Mouse (Mus musculus) adrenal gland (tissue): ENCODE results near the gene Lipo1.
"Not testable (repeated sequence)": the region's sequence is repeated elsewhere in the genome, so short reads cannot be mapped to it uniquely, and the experiment has no call there.

Source experiments
- intact Hi-C: fragments of 180-260 bp; cut with DNase I; formaldehyde crosslinking; loops from one replicate; pipeline ENCODE4 v1.15.1; 2025
- long read RNA-seq, 2 experiments: library from polyadenylated mRNA; unstranded; transcript quantifications; one replicate each; pipeline ENCODE4 v2.0.0; 2020; ENCODE audit warnings: borderline replicate concordance in 1 of 2; ENCODE audit not compliant: insufficient replicate concordance in 1 of 2

Lipo1 gene
- long read RNA-seq, experiment 1: 0 reads
- long read RNA-seq, experiment 2: 0 reads

DNA sequence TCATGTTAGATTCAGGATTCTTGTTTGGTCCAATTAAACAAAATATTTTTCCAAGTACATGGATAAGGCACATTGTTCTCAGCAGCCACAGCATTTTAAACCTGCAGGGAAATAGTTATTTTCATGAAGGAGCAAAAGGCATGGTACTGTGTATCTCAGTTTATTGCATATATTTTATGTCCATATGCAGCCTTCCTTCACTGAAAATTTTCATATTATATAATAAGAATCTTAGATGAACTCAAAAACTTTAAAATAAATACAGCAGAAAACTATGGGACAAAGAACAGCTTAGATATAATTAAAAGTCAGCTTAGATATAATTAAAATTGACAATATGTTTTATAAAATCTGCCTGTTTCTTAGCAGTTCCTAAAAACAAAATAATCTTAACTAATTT, at the start of gene Lipo1:
TSS of gene Lipo1 (minus strand) at position 101 of the 400 bp plus-strand sequence.
- intact Hi-C loops: not testable (repeated sequence)

DNA sequence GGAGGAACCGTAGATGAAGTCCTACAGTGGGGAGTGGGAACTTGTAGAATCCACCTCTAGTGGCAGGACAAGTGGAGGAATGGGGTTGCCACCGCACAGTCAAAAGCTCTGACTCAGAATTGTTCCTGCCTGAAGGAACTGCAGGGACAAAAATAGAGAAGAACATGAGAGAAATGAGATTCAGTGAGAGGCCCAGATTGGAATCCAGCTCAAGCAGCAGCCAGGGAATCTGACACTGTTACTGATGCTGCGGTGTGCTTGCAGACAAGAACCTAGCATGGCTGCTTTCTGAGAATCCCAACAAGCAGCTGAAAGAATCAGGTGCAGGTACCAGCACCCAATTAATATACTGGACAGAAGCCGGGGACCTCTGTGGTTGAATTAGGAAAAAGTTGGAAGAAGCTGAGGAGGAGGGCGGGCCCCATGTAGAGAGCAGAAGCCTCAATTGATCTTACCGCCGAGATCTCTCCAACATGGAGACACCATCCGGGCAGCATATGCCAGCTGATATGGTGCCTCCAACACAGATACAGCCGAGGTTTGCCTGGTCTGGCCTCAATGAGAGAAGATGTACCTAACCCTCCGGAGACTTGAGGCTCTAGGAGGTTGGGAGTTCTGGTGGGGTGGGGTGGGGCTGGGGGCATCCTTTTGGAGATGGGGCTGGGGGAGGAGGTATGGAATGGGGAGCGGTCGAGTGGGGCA, 532 bp downstream of the Lipo1 start:
- intact Hi-C loops: no loop called here

DNA sequence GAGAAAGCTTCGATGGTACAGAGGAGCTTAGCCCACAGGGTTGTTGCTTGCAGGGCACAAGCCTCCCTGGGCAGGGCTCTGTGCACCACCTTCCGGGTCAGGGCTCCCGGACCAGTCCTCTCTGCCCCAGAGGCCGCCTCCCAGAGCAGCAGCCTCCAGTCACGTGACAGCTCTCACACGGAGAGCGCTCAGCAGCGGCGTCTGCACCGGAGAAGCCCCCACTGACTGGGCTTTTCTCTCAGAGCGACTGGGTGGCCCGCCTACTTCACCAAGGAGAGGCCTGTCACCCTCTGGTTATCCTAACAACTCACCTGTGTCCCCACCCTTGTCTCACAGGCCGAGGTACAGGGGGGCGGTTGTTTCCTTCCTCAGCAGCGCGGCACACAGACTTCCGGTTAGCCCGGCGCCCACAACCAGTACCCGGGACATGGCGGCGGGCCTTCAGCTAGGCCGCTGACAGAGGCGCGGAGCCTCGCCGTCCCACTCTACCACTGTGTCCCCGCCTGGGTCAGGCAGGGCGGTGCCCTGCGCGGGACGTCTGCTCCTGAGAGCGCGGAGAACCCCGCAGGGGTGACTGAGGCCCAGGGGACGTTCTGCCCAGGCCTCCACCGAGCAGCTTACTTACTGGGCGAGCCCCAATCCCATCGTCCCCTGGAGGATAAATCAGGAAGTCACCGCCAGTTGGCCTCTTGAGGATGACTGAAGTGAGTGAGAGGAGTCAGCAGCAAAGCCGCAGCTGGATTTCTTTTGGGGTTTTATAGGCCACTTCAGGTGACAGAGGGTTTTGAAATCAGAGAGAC, 25.8 kb downstream of the Lipo1 start, which contains the start of gene Lipo3:
TSS of gene Lipo3 (minus strand) at position 665 of the 800 bp plus-strand sequence.
- intact Hi-C loops: not testable (repeated sequence)

DNA sequence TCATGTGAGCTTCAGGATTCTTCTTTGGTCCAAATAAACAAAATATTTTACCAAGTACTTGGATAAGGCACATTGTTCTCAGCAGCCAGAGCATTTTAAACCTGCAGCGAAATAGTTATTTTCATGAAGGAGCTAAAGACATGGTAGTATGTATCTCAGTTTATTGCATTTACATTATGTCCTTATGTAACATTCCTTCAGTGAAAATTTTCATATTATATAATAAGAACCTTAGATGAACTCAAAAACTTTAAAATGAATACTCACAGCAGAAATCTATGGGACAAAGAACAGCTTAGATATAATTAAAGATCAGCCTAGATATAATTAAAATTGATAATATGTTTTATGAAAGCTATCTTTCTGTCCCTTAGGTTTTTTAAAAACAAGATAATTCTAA, 36.0 kb downstream of the Lipo1 start, which contains the start of gene Lipo2:
TSS of gene Lipo2 (minus strand) at position 101 of the 400 bp plus-strand sequence.
- intact Hi-C loops: not testable (repeated sequence)
